Mouse (Mus musculus) stomach, postnatal 0 days (tissue): ENCODE measurements around the gene Xxylt1. TPM values are rescaled to one million over a fixed set of nuclear protein-coding genes. Genes with fewer than 3 reads are reported as not detected.
A peak's percentile ranks its signal among the peaks of the same experiment; 100 is the strongest.

ENCODE experiments used
- ATAC-seq: fragments of 200-750 bp; cut with Nextera tagmentation; 2 replicates; pipeline ENCODE4 v1.8.0; 2017; ENCODE audit not compliant: low FRiP score, low TSS enrichment
- DNase-seq: peaks from one replicate; pipeline ENCODE4 v3.0.0-alpha.2; 2016; ENCODE audit warnings: low spot score
- H3K27ac ChIP-seq: fragments of 300-500 bp; sonication (generic); replicated peaks from 2 replicates; pipeline ENCODE4 v1.5.1; 2014; ENCODE audit warnings: mild to moderate bottlenecking, control low read depth
- H3K27me3 ChIP-seq: fragments of 300-500 bp; sonication (generic); 2 replicates; pipeline ENCODE4 v1.6.1; 2014; ENCODE audit warnings: low read length; ENCODE audit not compliant: control insufficient read depth, insufficient read depth
- H3K36me3 ChIP-seq: fragments of 300-500 bp; sonication (generic); 2 replicates; pipeline ENCODE4 v1.6.1; 2014; ENCODE audit warnings: low read length, mixed read lengths; ENCODE audit not compliant: control insufficient read depth, insufficient read depth
- H3K4me1 ChIP-seq: fragments of 300-500 bp; sonication (generic); replicated peaks from 2 replicates; pipeline ENCODE4 v1.6.1; 2014; ENCODE audit warnings: antibody characterized with exemption; ENCODE audit not compliant: control insufficient read depth, insufficient read depth
- H3K4me2 ChIP-seq: fragments of 300-500 bp; sonication (generic); replicated peaks from 2 replicates; pipeline ENCODE4 v1.6.1; 2014; ENCODE audit warnings: low read depth, mild to moderate bottlenecking, control low read depth, moderate library complexity
- H3K4me3 ChIP-seq: fragments of 300-500 bp; sonication (generic); 2 replicates; pipeline ENCODE4 v1.5.1; 2014; ENCODE audit warnings: low read depth, low read length, control low read depth
- H3K9ac ChIP-seq: fragments of 300-500 bp; sonication (generic); 2 replicates; pipeline ENCODE4 v1.6.1; 2014; ENCODE audit warnings: mild to moderate bottlenecking, low read length, control low read depth, mixed read lengths
- H3K9me3 ChIP-seq: fragments of 300-500 bp; sonication (generic); 2 replicates; pipeline ENCODE4 v1.6.1; 2016; ENCODE audit warnings: low read length; ENCODE audit not compliant: control insufficient read depth
- CTCF ChIP-seq: IDR thresholded peaks from 2 replicates; pipeline ENCODE4 v1.5.1; 2016; ENCODE audit warnings: antibody characterized with exemption, low read depth, mild to moderate bottlenecking, moderate library complexity
- EP300 ChIP-seq: optimal IDR thresholded peaks from 2 replicates; pipeline ENCODE3; 2016; ENCODE audit warnings: antibody characterized with exemption
- WGBS: fragments of 180-500 bp; shearing (Covaris S2); extraction: QIAGEN DNeasy Blood & Tissue Kit; methylation state at CpG from one replicate; pipeline ENCODE4 v1.1.7; 2014; 5-methylcytosine and 5-hydroxymethylcytosine counted together
- polyA plus RNA-seq: library from polyadenylated mRNA; unstranded; fragments of >200 nt; fragmentation: Nextera tagmentation; extraction: Ambion mirVana; gene quantifications from 2 replicates; pipeline ENCODE4 v1.2.1, GENCODE M21; 2015

The Xxylt1 gene
- polyA plus RNA-seq, result 7.2 and 7.3 TPM in 2 replicates

GRCm38 (mm10) chr16:31081125-31081664 is at the start of gene Xxylt1:
Gene Xxylt1, minus strand, starts transcription at chr16:31081432.
- WGBS, result under 1% methylated on average over 54 of the region's 54 CpGs
- H3K9me3 ChIP-seq, result no peaks in the 10 kb centered on the region

GRCm38 (mm10) chr16:31128116-31128515 is 46.9 kb upstream of the Xxylt1 start:
- no peak for TF ChIP-seq CTCF
- no peak for TF ChIP-seq EP300
- no peaks in the 10 kb centered on the region for H3K9me3 ChIP-seq
- H3K9ac ChIP-seq, result no peak overlapping the region
- H3K4me3 ChIP-seq, result no peak overlapping the region
- no peak overlapping the region for H3K27ac ChIP-seq
- H3K36me3 ChIP-seq, result peaks cover 4% of the 10 kb centered on the region
- no peaks in the 10 kb centered on the region for H3K27me3 ChIP-seq
- 77% methylated on average over 5 of the region's 5 CpGs for WGBS
- H3K4me1 ChIP-seq, result no peaks in the 10 kb centered on the region
- no peak overlapping the region for H3K4me2 ChIP-seq
- DNase-seq, result no peak
- ATAC-seq, result no peak

More at GRCm38 (mm10) chr16:31081125-31081664, at the start of gene Xxylt1:
- ATAC-seq, result peak; percentile 98
- H3K4me2 ChIP-seq, result peak within 1 kb of the TSS; percentile 100
- H3K36me3 ChIP-seq, result no peaks in the 10 kb centered on the region
- peak; percentile 93 for DNase-seq
- TF ChIP-seq EP300, result no peak
- peak; percentile 47 for TF ChIP-seq CTCF
- H3K4me3 ChIP-seq, result peak within 1 kb of the TSS; percentile 73
- peak within 1 kb of the TSS; percentile 72 for H3K9ac ChIP-seq
- H3K27me3 ChIP-seq, result no peaks in the 10 kb centered on the region
- peak within 1 kb of the TSS; percentile 90 for H3K27ac ChIP-seq
- H3K4me1 ChIP-seq, result no peaks in the 10 kb centered on the region

- no peaks in the 10 kb centered on the region for H3K4me1 ChIP-seq
- H3K4me3 ChIP-seq, result no peak overlapping the region
- H3K36me3 ChIP-seq, result peaks cover 12% of the 10 kb centered on the region
- ATAC-seq (no peak), DNase-seq (no peak)
- no peak overlapping the region for H3K27ac ChIP-seq
- no peaks in the 10 kb centered on the region for H3K9me3 ChIP-seq
- H3K4me2 ChIP-seq, result no peak overlapping the region
- H3K27me3 ChIP-seq, result no peaks in the 10 kb centered on the region
- TF ChIP-seq CTCF (no peak), EP300 (no peak)
- WGBS, result 81% methylated on average over 5 of the region's 5 CpGs
- no peak overlapping the region for H3K9ac ChIP-seq
Measured at GRCm38 (mm10) chr16:31124991-31125390, 43.8 kb upstream of the Xxylt1 start.

GRCm38 (mm10) chr16:31121612-31122011 is 40.4 kb upstream of the Xxylt1 start:
- Histone ChIP-seq H3K27ac (no peak overlapping the region), H3K27me3 (no peaks in the 10 kb centered on the region), H3K9ac (no peak overlapping the region), H3K4me2 (no peak overlapping the region), H3K36me3 (peaks cover 16% of the 10 kb centered on the region), H3K9me3 (no peaks in the 10 kb centered on the region), H3K4me1 (no peaks in the 10 kb centered on the region), H3K4me3 (no peak overlapping the region)
- DNase-seq (no peak), ATAC-seq (no peak)
- TF ChIP-seq CTCF, result no peak
- TF ChIP-seq EP300, result no peak
- 95% methylated on average over 6 of the region's 6 CpGs for WGBS

GRCm38 (mm10) chr16:31113596-31113995 is 32.4 kb upstream of the Xxylt1 start:
- H3K36me3 ChIP-seq, result peaks cover 18% of the 10 kb centered on the region

GRCm38 (mm10) chr16:31101352-31101751 is 20.1 kb upstream of the Xxylt1 start:
- TF ChIP-seq EP300 (no peak), CTCF (no peak)
- H3K27ac ChIP-seq, result no peak overlapping the region
- H3K9me3 ChIP-seq, result no peaks in the 10 kb centered on the region
- H3K4me1 ChIP-seq, result no peaks in the 10 kb centered on the region
- H3K4me2 ChIP-seq, result no peak overlapping the region
- no peak overlapping the region for H3K9ac ChIP-seq
- H3K27me3 ChIP-seq, result no peaks in the 10 kb centered on the region
- 89% methylated on average over 2 of the region's 2 CpGs for WGBS
- H3K36me3 ChIP-seq, result peaks cover 20% of the 10 kb centered on the region
- no peak overlapping the region for H3K4me3 ChIP-seq
- ATAC-seq (no peak), DNase-seq (no peak)

More at GRCm38 (mm10) chr16:31113596-31113995, 32.4 kb upstream of the Xxylt1 start:
- ATAC-seq, result no peak
- no peak overlapping the region for H3K4me2 ChIP-seq
- no peaks in the 10 kb centered on the region for H3K27me3 ChIP-seq
- H3K4me3 ChIP-seq, result no peak overlapping the region
- no peaks in the 10 kb centered on the region for H3K9me3 ChIP-seq
- H3K4me1 ChIP-seq, result no peaks in the 10 kb centered on the region
- no peak for TF ChIP-seq CTCF
- no peak for TF ChIP-seq EP300
- DNase-seq, result no peak
- no peak overlapping the region for H3K9ac ChIP-seq
- H3K27ac ChIP-seq, result no peak overlapping the region
